Mouse (Mus musculus) spleen, adult 18-20 months (tissue): ENCODE results near the gene Chchd2.

Source experiments
- DNase-seq, 2 experiments: peaks; one replicate each; pipeline ENCODE4 v3.0.0; 2022; ENCODE audit warnings: mixed read lengths in 2 of 2

Gene Chchd2

DNA sequence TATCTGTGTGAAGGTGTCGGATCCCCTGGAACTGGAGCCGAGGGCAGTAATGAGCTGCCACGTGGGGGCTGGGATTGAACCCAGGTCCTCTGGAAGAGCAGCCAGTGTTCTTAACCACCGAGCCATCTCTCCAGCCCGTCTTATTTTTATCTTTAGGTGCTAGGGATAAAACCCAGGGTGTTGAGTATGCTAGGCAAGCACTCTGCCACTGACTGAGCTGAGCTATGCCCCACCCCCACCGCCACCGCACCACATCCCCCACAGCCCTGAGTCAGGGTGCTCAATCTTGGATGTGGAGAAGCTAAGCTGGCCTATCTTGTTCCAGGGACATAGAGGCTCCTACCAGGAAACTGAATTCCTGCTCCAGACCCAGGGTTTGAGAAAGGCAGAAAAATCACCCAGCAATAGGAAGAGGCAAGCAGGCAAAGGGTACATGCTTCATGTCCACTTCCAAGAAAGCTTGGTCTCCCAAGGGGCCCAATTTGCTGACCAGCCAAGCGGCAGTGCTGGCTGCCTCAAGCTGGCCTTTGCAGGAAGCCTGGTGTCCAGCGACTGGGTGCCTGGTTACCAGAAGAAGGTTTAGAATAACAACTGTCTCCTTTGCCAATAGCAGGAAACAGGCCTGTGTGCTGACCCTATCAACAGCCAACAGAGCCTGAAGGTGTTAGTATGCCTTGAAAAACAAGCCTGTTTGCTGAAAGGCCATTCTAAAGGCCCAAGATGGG, 9.4 kb downstream of the Chchd2 start:
- DNase-seq: no peak

DNA sequence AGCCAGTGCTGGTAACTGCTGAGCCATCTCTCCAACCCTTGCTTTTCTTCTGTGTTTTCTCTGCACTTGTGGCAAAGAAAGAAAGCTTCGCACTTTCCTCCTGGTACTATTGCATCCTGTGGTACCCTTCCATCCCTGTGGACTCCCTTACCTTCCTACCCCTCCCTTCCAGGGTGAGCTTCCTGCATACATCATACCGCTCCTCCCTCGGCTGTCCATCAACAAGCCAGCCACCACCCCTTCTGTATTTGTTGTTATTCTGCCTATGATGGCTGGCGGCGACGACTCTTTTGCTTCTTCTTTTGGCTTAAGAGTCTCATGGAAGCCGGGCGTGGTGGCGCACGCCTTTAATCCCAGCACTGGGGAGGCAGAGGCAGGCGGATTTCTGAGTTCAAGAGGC, 12.2 kb downstream of the Chchd2 start:
- DNase-seq: no peak

DNA sequence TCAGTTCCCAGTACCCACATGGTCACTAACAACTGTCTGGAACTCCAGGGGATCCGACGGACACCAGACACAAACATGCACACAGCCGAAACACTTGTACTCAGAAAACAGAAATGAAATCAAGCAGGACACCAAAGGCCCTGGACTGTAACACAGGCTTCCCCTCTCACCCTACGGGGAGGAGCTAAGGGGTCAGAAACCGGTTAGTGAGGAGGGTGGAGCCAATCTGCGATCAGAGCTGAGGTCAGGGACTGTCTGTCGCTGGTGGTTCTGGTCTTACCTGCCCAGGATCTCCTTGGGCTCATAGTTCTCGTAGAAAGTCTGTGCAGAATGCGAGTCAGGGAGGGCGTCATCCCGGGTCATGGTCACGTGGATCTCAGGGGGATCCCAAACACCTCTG, 13.3 kb downstream of the Chchd2 start:
- no peak for DNase-seq

DNA sequence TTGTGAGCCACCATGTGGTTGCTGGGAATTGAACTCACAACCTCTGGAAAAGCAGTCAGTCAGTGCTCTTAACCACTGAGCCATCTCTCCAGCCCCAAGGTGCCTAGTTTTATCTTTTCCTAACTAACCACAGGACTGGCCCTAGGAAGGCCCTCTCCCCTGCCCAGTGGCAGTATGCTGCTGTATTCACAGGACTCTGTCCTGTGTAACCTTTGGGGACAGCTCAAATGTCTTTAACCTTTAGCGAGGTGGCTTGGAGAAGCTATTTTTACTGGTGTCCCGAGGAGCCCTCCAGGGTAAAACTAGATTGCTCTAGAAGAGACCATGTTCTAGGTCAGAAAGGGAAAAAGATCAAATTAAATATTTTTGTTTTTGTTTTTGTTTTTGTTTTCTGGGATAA, 16.0 kb downstream of the Chchd2 start:
- DNase-seq: no peak

DNA sequence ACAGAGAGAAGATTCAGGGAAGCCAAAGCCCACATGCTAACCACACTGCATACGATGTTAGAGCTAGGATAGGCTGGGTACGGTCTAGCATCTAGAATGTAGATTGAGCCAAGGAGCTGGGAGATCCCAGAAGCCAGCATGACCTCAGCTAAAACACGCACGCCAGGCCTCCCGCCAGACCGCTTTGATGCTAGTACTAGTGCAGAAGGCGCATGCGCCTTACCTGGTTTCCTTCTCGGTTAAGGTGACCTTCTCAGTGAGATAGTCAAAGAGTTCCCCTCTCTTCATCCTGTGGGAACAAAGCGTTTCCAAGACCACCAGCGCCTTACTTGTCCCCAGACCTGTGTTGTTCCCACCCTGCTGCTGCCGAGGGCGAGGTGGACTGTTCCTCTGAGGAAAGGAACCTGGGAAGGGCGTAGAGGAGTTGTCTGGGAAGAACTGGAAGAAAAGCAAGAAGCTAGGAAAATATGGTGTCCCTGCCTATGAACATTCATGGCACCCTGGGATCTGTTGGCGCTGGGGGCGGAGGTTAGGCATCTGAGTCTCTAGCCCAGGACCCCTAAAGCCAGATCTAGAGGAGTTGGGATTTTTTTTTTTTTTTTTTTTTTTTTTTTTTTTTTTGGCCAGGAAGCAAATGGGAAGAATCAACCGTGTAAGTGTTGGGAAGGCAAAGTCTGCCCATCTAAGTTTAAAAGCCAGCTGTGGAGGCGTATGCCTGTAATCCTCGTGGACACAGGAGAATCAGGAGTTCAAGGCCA, 17.9 kb downstream of the Chchd2 start:
- DNase-seq: no peak

DNA sequence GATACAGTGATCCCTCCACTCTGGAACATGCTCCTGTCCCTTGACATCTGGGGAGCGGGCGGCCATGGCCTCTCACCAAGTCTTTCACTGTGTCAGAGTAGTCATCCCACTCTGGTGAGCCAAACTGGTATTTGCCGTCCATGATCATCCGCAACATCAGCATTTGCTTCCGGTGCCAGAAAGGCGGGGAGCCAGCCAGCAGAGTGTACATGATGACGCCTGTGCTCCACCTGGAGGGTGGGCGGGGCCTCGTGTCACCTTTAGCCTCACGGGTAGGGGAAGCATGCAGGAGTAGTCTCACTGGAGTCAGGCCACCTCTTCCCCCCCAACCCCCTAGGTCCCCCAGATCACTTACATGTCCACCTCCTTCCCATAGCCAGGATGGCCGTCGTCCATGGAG, 21.4 kb downstream of the Chchd2 start:
- DNase-seq: no peak

DNA sequence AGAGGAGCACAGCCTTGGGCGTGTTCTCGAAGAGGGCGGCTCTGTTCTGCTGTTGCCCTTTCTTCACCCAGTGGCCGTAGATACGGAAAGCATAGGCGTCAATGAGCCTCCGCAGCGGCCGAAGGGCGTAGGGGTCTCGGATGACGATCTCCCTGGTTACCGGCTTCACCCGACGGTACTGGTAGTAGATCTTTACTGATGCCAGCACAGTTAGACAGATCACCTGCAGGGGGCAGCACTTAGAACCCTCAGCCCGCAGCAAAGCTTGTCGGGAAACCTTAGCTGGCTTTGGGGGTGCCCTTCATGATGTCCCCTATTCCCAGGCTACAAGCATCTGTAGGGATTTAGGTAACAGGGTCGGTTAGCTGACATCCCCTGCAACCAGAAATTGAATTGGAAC, 22.8 kb downstream of the Chchd2 start:
- DNase-seq: peak in 1 of 2 experiments; percentile 39

DNA sequence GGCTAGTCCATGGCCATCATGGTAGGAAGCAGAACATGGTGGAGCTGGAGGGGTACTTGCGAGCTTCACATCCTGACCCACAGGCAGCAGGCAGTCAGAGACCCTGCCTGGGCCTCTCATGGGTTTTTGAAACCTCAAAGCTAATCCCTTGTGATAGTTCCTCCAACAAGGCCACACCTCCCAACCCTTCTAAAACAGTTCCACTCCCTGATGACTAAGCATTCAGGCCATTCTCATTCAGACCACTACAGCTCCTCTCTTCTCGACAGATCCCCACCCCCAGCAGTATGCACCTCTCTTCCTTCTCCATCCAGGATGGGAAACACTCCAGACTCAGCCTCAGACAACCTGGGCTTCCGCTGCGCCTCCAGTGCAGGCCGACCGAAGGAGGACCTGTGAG, 24.9 kb downstream of the Chchd2 start:
- DNase-seq: no peak

DNA sequence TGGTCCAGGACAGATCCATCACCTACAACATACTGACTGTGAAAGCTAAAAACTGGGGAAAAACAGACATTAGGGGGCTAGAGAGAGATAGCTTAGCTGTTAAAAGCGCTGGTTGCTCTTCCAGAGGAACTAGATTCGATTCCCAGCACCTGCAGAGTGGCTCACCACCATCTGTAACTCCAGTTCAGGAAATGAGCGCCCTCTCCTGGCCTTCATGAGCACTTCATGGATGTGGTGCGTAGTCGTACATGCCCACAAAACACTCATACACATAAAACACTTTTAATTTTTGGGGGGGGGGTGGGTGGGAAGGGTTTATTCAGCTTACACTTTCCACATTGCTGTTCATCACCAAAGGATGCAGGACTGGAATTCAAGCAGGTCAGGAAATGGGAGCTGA, 30.9 kb downstream of the Chchd2 start:
- DNase-seq: no peak

DNA sequence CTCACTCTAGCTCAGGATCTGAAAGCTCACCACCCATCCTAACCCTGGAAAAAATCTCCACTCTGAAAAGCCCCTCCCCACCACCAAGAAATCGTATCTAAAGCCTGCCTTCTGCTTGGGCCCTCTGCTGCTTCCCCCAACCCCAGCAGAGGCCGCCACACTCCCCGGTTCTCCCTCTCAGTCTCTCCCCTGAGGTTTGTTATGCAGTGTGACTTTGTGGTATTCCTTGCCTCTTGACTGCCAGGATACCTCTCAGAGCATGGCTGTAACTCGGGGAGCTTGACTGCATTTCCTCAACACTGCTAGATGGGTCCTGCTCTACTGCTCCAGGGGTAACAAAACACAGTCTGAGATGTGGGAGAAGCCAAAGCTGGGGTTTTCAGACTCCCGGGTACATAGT, 32.1 kb downstream of the Chchd2 start:
- DNase-seq: no peak

DNA sequence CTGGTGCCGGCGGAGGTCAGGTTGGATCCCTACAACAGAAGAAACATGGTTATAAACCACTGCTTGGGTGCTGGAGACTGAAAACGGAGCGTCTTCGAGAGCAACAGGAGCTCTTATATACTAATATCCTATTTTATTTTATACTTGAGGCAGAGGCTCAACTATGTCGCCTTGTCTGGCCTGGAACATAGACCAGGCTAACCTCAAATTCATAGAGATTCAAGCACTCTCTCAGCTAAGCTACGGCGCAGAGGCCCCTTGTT, 39.8 kb downstream of the Chchd2 start:
- no peak for DNase-seq

DNA sequence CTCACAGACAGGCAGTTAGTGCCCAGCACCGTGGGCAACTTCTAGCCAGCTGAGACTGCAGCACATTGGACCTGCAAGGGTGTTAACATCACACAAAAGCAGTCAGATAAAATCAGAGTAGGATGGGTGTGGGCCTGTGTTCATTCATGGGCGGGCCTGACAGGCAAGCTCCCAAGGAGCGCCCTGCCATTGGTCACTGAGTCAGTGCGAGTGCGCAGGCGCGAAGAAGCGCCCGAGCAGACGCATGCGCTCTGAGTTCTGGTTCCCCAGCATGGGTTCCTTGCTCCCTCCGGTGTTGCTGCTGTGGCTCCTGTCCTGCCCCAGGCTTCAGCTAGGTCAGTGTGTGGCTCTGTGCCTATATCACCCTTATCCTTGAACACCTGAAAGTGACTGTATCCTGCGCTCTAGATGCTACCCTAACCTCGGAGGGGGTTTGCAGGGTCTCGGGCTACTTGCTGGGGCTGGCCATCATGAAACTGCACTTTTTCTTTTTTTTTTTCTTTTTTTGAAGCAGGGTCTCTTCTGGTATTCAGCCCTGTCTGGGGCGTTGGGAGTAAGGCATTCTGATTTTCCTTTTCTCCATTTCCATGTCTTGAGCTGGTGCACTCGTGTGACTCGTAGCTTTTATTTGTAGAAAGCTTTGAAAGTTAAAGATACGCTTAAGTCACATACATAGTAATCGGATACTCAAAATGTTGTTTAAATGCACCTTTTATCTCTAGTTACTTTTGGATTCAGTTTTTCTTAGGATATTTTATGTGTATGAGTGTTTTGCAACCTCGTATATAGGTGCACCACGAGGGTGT, 40.3 kb downstream of the Chchd2 start, which contains the start of gene Sumf2:
Gene Sumf2, plus strand, starts transcription at position 235 of the 806 bp plus-strand sequence.
- peak; percentile 89 to 91 for DNase-seq

DNA sequence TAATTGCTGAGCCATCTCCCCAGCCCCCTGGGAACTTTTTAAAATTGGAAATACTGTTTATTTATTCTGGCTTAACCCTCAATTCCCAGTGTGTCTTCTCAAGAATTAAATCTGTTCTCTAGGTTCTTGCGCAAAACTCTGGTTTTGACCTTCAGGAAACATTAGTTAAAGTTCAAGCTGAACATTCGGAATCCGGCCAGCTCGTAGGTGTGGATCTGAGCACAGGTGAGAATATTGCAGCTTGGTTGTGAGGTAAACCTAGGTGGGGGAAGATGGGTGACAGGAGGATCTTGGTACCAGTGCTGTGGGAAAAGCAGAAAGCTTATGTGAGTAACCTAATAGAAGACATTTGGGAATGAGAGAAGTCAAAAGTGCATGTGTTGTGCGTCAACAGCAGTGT, 42.4 kb downstream of the Chchd2 start:
- no peak for DNase-seq
